Mouse (Mus musculus) limb, embryonic 11.5 days (tissue): ENCODE results near the gene Hdac1. TPM values are rescaled to one million over a fixed set of nuclear protein-coding genes. Genes with fewer than 3 reads are reported as not detected.

Source experiments
- ATAC-seq: fragments of 200-750 bp; cut with Nextera tagmentation; 2 replicates; pipeline ENCODE4 v1.8.0; 2017; ENCODE audit warnings: low read depth; ENCODE audit not compliant: insufficient number of reproducible peaks, low FRiP score, low TSS enrichment
- DNase-seq: peaks from one replicate; pipeline ENCODE4 v3.0.0-alpha.2; 2015; ENCODE audit warnings: low spot score
- H3K27ac ChIP-seq: fragments of 300-500 bp; sonication (generic); replicated peaks from 2 replicates; pipeline ENCODE4 v1.5.1; 2014; ENCODE audit warnings: low read depth, mild to moderate bottlenecking, low read length
- H3K27me3 ChIP-seq: fragments of 300-500 bp; sonication (generic); 2 replicates; pipeline ENCODE4 v1.6.1; 2014; ENCODE audit warnings: mild to moderate bottlenecking, low read length, mixed read lengths; ENCODE audit not compliant: control insufficient read depth, insufficient read depth
- H3K36me3 ChIP-seq: fragments of 300-500 bp; sonication (generic); 2 replicates; pipeline ENCODE4 v1.6.1; 2014; ENCODE audit warnings: mild to moderate bottlenecking, low read length, moderate library complexity, mixed read lengths; ENCODE audit not compliant: control insufficient read depth, insufficient read depth
- H3K4me1 ChIP-seq: fragments of 300-500 bp; sonication (generic); 2 replicates; pipeline ENCODE4 v1.6.1; 2014; ENCODE audit warnings: low read length, mixed read lengths; ENCODE audit not compliant: control insufficient read depth, insufficient read depth
- H3K4me2 ChIP-seq: fragments of 300-500 bp; sonication (generic); 2 replicates; pipeline ENCODE4 v1.6.1; 2014; ENCODE audit warnings: low read depth, mild to moderate bottlenecking, moderate library complexity; ENCODE audit not compliant: severe bottlenecking
- H3K4me3 ChIP-seq: fragments of 300-500 bp; sonication (generic); 2 replicates; pipeline ENCODE4 v1.5.1; 2014; ENCODE audit warnings: low read depth, low read length
- H3K9ac ChIP-seq: fragments of 300-500 bp; sonication (generic); 2 replicates; pipeline ENCODE4 v1.6.1; 2014; ENCODE audit warnings: mild to moderate bottlenecking, low read length
- H3K9me3 ChIP-seq: fragments of 300-500 bp; sonication (generic); 2 replicates; pipeline ENCODE4 v1.6.1; 2016; ENCODE audit warnings: low read length; ENCODE audit not compliant: control insufficient read depth
- WGBS: fragments of 180-500 bp; shearing (Covaris S2); extraction: QIAGEN DNeasy Blood & Tissue Kit; methylation state at CpG from one replicate; pipeline ENCODE4 v1.1.7; 2014; 5-methylcytosine and 5-hydroxymethylcytosine counted together
- polyA plus RNA-seq: library from polyadenylated mRNA; unstranded; fragments of >200 nt; fragmentation: Nextera tagmentation; extraction: Ambion mirVana; gene quantifications from 2 replicates; pipeline ENCODE4 v1.2.1, GENCODE M21; 2014

Hdac1 gene
- polyA plus RNA-seq, 1 experiment from 2014 or later = 309 TPM

- H3K27me3 ChIP-seq = no peaks in the 10 kb centered on the region
- H3K27ac ChIP-seq = no peak overlapping the region
- no peak for ATAC-seq
- H3K4me3 ChIP-seq = no peak overlapping the region
- WGBS = 88% methylated on average over 6 of the region's 6 CpGs
- H3K4me2 ChIP-seq = no peak overlapping the region
- no peaks in the 10 kb centered on the region for H3K36me3 ChIP-seq
- H3K9ac ChIP-seq = no peak overlapping the region
- DNase-seq = no peak
- peaks cover 1% of the 10 kb centered on the region; the same call in 1 of the 2 replicates for H3K4me1 ChIP-seq
- H3K9me3 ChIP-seq = no peaks in the 10 kb centered on the region
These were observed 27.5 kb upstream of the Hdac1 start for GRCm38 (mm10) chr4:129570028-129570427.

GRCm38 (mm10) chr4:129568366-129568765 is 25.9 kb upstream of the Hdac1 start:
- H3K9me3 ChIP-seq = no peaks in the 10 kb centered on the region
- WGBS = 95% methylated on average over 7 of the region's 7 CpGs
- no peak overlapping the region for H3K9ac ChIP-seq
- no peaks in the 10 kb centered on the region for H3K27me3 ChIP-seq
- no peak overlapping the region for H3K27ac ChIP-seq
- H3K4me2 ChIP-seq = no peak overlapping the region
- H3K4me1 ChIP-seq = peaks cover 8% of the 10 kb centered on the region
- DNase-seq (no peak), ATAC-seq (no peak)
- no peak overlapping the region for H3K4me3 ChIP-seq
- no peaks in the 10 kb centered on the region for H3K36me3 ChIP-seq

GRCm38 (mm10) chr4:129565139-129565538 is 22.6 kb upstream of the Hdac1 start:
- H3K36me3 ChIP-seq = no peaks in the 10 kb centered on the region
- H3K4me2 ChIP-seq = no peak overlapping the region
- H3K4me3 ChIP-seq = no peak overlapping the region
- H3K27ac ChIP-seq = no peak overlapping the region
- peaks cover 10% of the 10 kb centered on the region for H3K4me1 ChIP-seq
- H3K9ac ChIP-seq = no peak overlapping the region
- WGBS = 88% methylated on average over 6 of the region's 6 CpGs
- H3K27me3 ChIP-seq = no peaks in the 10 kb centered on the region
- DNase-seq (no peak), ATAC-seq (no peak)
- H3K9me3 ChIP-seq = no peaks in the 10 kb centered on the region

GRCm38 (mm10) chr4:129563718-129564117 is 21.2 kb upstream of the Hdac1 start:
- ATAC-seq (peak; percentile 31; the same call in 1 of the 2 replicates), DNase-seq (peak; percentile 77)
- Histone ChIP-seq H3K9ac (no peak overlapping the region), H3K9me3 (no peaks in the 10 kb centered on the region), H3K27ac (0 out of 2 replicates have a peak overlapping the region, but pooled peaks have one; percentile 38), H3K4me2 (no peak overlapping the region), H3K36me3 (no peaks in the 10 kb centered on the region), H3K4me1 (peaks cover 10% of the 10 kb centered on the region), H3K4me3 (no peak overlapping the region), H3K27me3 (no peaks in the 10 kb centered on the region)
- 14% methylated on average over 8 of the region's 8 CpGs for WGBS

GRCm38 (mm10) chr4:129561184-129561583 is 18.7 kb upstream of the Hdac1 start:
- WGBS = 87% methylated on average over 5 of the region's 5 CpGs
- Histone ChIP-seq H3K27ac (no peak overlapping the region), H3K9ac (no peak overlapping the region), H3K9me3 (no peaks in the 10 kb centered on the region), H3K27me3 (no peaks in the 10 kb centered on the region), H3K4me2 (no peak overlapping the region), H3K4me3 (no peak overlapping the region), H3K36me3 (no peaks in the 10 kb centered on the region), H3K4me1 (peaks cover 15% of the 10 kb centered on the region)
- no peak for ATAC-seq
- DNase-seq = no peak

- 80% methylated on average over 12 of the region's 12 CpGs for WGBS
- ATAC-seq (no peak), DNase-seq (no peak)
- Histone ChIP-seq H3K36me3 (no peaks in the 10 kb centered on the region), H3K27me3 (no peaks in the 10 kb centered on the region), H3K27ac (no peak overlapping the region), H3K4me1 (peaks cover 7% of the 10 kb centered on the region), H3K9ac (no peak overlapping the region), H3K4me2 (no peak overlapping the region), H3K4me3 (no peak overlapping the region), H3K9me3 (no peaks in the 10 kb centered on the region)
These were observed 15.9 kb upstream of the Hdac1 start for GRCm38 (mm10) chr4:129558321-129558955.

GRCm38 (mm10) chr4:129557256-129557808 is 14.8 kb upstream of the Hdac1 start:
- no peaks in the 10 kb centered on the region for H3K9me3 ChIP-seq
- DNase-seq (no peak), ATAC-seq (no peak)
- 61% methylated on average over 9 of the region's 9 CpGs for WGBS
- peak overlapping the region; percentile 49; the same call in 1 of the 2 replicates for H3K9ac ChIP-seq
- H3K4me3 ChIP-seq = no peak overlapping the region
- H3K4me2 ChIP-seq = peak overlapping the region; percentile 74; the same call in 1 of the 2 replicates
- no peak overlapping the region for H3K27ac ChIP-seq
- H3K27me3 ChIP-seq = no peaks in the 10 kb centered on the region
- H3K4me1 ChIP-seq = peaks cover 5% of the 10 kb centered on the region; the same call in 1 of the 2 replicates
- no peaks in the 10 kb centered on the region for H3K36me3 ChIP-seq

- no peaks in the 10 kb centered on the region for H3K27me3 ChIP-seq
- H3K4me1 ChIP-seq = peaks cover 5% of the 10 kb centered on the region; the same call in 1 of the 2 replicates
- H3K9ac ChIP-seq = peak overlapping the region; percentile 49
- no peak overlapping the region for H3K27ac ChIP-seq
- DNase-seq (peak; percentile 96), ATAC-seq (peak; percentile 69)
- 8% methylated on average over 33 of the region's 33 CpGs for WGBS
- H3K4me2 ChIP-seq = peak overlapping the region; percentile 74
- no peaks in the 10 kb centered on the region for H3K36me3 ChIP-seq
- no peaks in the 10 kb centered on the region for H3K9me3 ChIP-seq
- H3K4me3 ChIP-seq = peak overlapping the region; percentile 53
These were observed 14.2 kb upstream of the Hdac1 start for GRCm38 (mm10) chr4:129556532-129557223.
